Mouse (Mus musculus) E14TG2a.4 (cell line): ENCODE measurements at regions not wholly inside any gene's neighbourhood (a gene's known extent, or its start where the extent isn't known, plus 50 kb on each side); places are given as distances from the start of the nearest gene placed in this dataset.

Experiments used
- CTCF ChIP-seq: conservative IDR thresholded peaks from 2 replicates; pipeline ENCODE4 v1.5.1; 2014; ENCODE audit warnings: low read length
- POU5F1 ChIP-seq: IDR thresholded peaks from 2 replicates; pipeline ENCODE4 v1.6.1; 2014; ENCODE audit warnings: low read length, borderline replicate concordance

DNA sequence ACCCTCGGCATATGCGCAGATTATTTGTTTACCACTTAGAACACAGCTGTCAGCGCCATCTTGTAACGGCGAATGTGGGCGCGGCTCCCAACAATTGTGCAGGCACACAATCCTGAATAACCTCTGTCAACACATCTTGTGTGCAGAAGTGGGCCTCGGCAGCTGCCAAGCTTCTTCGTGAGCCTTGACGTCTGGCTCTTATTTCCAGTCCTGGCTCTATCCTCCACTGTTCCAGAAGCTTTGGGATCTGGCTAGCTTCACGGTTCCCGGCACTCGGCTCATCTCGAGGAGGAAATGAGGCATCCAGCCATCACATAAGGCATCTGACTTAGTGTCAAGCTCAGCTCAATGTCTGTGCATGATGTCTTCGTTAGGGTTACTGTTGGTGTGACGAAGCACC is 195.8 kb upstream of the 1700012A03Rik start:
- TF ChIP-seq CTCF, result no peak
- no peak for TF ChIP-seq POU5F1
